Mouse (Mus musculus): ENCODE measurements around the gene Gm28635. TPM values are rescaled to one million over a fixed set of nuclear protein-coding genes. Genes with fewer than 3 reads are reported as not detected.

The Gm28635 gene
- not detected in 2 replicates for polyA plus RNA-seq (2016; fragmentation: Nextera tagmentation; extraction: Ambion mirVana)

DNA sequence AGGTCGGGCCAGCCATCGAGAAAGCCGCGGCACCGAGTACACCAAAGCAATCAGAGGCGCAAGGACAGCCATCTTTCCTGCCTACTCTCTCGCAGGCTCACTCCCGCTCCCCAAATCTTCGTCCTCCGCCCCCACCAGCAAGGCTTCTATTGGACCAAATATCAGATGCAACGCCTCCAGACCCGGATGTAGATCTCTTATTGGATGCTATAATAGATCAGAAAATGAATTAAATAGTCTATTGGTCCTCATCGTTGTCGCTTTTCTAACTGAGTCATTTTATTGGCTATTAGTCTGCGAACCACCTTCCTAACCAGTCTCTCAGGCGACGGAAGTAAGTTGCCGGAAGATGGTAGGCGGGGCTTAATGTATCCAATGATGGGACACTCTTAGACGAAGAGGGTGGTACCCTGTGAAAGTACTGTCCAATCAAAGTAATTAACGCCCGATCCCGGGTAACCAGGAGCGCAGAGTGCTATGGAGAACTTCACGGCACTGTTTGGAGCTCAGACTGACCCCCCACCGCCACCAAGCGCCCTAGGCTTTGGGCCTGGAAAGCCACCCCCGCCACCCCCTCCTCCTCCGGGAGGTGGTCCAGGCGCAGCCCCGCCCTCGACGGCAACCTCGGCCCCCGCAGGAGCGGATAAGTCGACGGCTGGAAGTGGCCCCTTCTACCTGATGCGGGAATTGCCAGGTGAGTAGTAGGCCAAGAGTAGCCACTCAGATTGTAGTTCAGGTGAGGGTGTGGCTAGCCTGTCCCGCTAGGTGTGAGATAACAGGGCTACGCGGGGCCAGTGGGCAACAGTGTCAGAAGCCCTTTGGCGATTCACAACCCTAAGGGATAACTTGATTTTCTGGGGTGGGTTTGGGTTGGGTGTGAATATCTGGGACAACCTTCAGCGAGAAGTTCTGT is at the start of gene Gm28635, which contains the start of gene Med19:
Gene Gm28635 (minus strand): TSS at position 74 of the 913 bp plus-strand sequence.
Gene Med19 (plus strand): TSS at position 435 of the 913 bp plus-strand sequence.
- peak; percentile 99 for DNase-seq (ENCODE audit: low spot score)
- peak within 1 kb of the TSS; percentile 90 for H3K27ac ChIP-seq
- peak within 1 kb of the TSS; percentile 90 for H3K4me3 ChIP-seq
- H3K4me1 ChIP-seq: peaks cover 27% of the 10 kb centered on the region
- peaks cover 35% of the 10 kb centered on the region for H3K36me3 ChIP-seq
- H3K27me3 ChIP-seq (ENCODE audit: insufficient read depth, poor library complexity, severe bottlenecking): no peaks in the 10 kb centered on the region
- no peaks in the 10 kb centered on the region for H3K9me3 ChIP-seq
- under 1% methylated on average over 44 of the region's 44 CpGs for WGBS

DNA sequence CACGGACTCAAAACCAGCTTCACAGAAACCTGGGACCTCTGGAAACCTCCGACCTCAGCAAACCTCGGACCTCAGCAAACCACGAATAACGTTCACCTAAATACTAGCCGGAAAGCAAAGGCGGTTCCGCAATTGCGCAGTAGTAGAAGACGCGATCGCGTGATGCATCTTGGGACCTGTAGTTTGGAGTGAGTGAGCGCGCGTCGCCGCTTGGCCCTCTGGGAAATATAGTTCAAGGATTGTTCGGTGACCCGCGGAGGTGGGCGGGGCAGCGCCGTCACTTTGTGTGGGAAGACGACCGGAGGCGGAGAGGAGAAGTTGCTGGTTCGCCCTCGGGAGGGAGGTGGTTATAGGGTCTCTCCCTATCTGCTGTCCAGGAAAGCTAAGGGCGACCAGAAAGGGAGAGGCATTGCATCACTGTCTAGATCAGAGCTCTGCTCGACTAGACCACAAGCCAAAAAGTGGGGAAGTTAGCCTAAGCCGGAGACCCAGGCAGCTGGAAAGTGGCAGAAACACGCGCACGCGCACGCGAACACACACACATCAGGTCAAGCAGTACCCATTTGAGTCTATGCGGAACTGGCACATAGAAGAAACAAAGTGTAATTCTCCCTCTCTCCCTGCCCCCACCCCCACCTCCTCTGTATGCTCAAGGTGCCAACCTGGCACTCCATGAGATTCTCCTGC is 49.5 kb upstream of the Gm28635 start, which contains the start of gene Clp1:
Gene Clp1 (minus strand): TSS at position 179 of the 687 bp plus-strand sequence.
- Histone ChIP-seq H3K4me3 (peak within 1 kb of the TSS; percentile 74), H3K27me3 (ENCODE audit: insufficient read depth, poor library complexity, severe bottlenecking) (no peaks in the 10 kb centered on the region), H3K36me3 (peaks cover 28% of the 10 kb centered on the region), H3K9me3 (no peaks in the 10 kb centered on the region), H3K4me1 (peaks cover 17% of the 10 kb centered on the region), H3K27ac (peak within 1 kb of the TSS; percentile 90)
- peak; percentile 99 for DNase-seq (ENCODE audit: low spot score)
- WGBS: under 1% methylated on average over 39 of the region's 39 CpGs

DNA sequence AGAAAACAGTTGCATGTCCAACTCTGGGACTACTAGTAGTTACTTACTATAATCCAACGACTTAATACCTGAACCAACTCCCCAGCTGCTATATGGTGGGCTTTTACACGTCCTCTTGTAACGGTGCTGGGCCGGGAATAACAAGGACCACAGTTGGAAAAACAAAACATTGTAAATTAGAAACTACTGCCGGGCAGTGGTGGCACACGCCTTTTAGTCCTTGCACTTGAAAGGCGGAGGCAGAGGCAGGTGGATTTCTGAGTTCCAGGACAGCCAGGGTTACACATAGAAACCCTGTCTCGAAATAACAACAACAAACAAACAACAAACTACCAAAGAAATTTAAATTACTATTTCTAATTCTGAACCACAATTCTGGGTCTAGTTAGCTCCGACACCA is 48.9 kb upstream of the Gm28635 start:
- Histone ChIP-seq H3K27ac (peak overlapping the region; percentile 90), H3K27me3 (ENCODE audit: insufficient read depth, poor library complexity, severe bottlenecking) (no peaks in the 10 kb centered on the region), H3K4me1 (peaks cover 17% of the 10 kb centered on the region), H3K9me3 (no peaks in the 10 kb centered on the region), H3K4me3 (peak overlapping the region; percentile 74), H3K36me3 (peaks cover 28% of the 10 kb centered on the region)
- no peak for DNase-seq (ENCODE audit: low spot score)
- 3% methylated on average over 9 of the region's 9 CpGs for WGBS

DNA sequence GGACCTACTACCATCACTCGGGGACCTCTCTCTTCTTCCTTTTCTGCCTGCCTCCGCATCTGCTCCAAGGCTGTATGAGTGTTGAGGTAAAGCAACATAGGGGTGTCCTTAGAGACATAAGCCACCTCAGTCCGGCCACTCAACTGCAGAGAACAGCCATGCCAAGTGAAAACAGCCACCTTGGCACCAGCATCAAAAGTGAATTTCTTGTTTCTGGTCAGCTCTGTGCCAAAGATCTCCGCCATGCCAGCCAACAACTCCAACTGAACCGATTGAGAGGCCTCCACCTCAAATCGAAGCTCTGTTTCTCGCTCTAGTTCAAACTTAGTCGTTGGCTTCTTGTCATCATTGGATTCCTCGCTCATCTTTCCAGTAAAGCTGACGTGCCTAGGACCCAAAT is 47.9 kb upstream of the Gm28635 start:
- peak overlapping the region; percentile 74 for H3K4me3 ChIP-seq
- H3K4me1 ChIP-seq: peaks cover 17% of the 10 kb centered on the region
- 88% methylated on average over 10 of the region's 10 CpGs for WGBS
- no peak overlapping the region for H3K27ac ChIP-seq
- peaks cover 34% of the 10 kb centered on the region for H3K36me3 ChIP-seq
- no peak for DNase-seq (ENCODE audit: low spot score)
- H3K9me3 ChIP-seq: no peaks in the 10 kb centered on the region
- no peaks in the 10 kb centered on the region for H3K27me3 ChIP-seq (ENCODE audit: insufficient read depth, poor library complexity, severe bottlenecking)

DNA sequence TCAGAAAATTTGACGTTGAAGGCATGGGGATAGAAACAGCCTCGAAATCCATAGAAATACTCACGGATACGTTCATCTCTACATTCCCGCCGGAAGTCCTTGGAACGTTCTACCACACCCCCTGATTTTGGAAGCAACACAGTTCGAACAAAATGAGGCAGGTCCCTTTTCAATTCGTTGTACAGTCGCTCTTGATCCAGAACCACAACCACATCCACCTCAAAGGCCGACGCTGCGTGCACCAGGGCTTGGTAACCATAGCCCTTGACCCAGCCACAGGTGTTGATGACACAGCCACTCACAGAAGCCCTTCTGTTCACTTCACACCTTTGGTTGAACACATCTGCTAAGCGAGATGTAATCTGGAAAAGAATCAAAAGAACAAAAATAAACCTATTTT is 46.0 kb upstream of the Gm28635 start:
- Histone ChIP-seq H3K36me3 (peaks cover 34% of the 10 kb centered on the region), H3K4me1 (peaks cover 17% of the 10 kb centered on the region), H3K4me3 (no peak overlapping the region), H3K9me3 (no peaks in the 10 kb centered on the region), H3K27me3 (ENCODE audit: insufficient read depth, poor library complexity, severe bottlenecking) (no peaks in the 10 kb centered on the region), H3K27ac (no peak overlapping the region)
- WGBS: 92% methylated on average over 14 of the region's 14 CpGs
- no peak for DNase-seq (ENCODE audit: low spot score)

DNA sequence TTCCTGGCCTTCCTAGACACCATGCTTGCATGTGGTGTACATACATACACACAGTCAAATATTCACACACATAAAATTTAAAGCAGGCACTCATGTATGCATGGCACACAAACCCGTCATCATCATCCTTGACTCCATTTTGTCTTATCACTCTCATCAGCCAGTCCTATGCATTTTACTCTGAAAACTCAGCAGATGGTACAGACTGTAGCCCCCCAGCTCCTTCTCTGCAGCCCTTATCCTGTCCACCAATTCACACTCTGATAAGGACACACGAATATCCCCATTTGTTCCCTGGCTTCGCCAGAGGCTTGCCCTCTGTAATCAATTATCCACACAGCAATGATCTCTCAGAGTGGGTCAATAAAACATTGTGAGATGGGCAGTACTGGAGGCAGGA is 43.3 kb upstream of the Gm28635 start:
- Histone ChIP-seq H3K36me3 (peaks cover 34% of the 10 kb centered on the region), H3K27me3 (ENCODE audit: insufficient read depth, poor library complexity, severe bottlenecking) (no peaks in the 10 kb centered on the region), H3K9me3 (no peaks in the 10 kb centered on the region), H3K4me1 (peaks cover 17% of the 10 kb centered on the region), H3K27ac (no peak overlapping the region), H3K4me3 (no peak overlapping the region)
- no peak for DNase-seq (ENCODE audit: low spot score)
- WGBS: 64% methylated on average over 3 of the region's 3 CpGs

DNA sequence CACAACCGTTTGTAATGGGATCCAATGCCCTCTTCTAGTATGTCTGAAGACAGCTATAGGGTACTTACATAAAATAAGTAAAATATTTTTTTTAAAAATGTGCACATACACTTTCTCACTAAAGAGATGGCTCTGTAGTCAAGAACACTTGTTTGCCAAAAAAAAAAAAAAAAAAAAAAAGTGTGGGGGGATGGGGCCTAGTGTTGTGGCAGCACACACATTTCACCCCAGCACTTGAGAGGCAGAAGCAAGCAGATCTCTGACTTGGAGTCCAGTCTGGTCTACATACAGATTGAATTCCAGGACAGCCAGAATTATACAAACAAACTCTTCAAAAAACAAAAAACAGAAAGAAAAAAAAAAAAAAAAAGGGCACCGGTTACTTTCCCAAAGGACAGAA is 42.9 kb upstream of the Gm28635 start:
- peaks cover 33% of the 10 kb centered on the region for H3K36me3 ChIP-seq
- H3K4me1 ChIP-seq: peaks cover 13% of the 10 kb centered on the region
- WGBS: 92% methylated on average over 2 of the region's 2 CpGs

DNA sequence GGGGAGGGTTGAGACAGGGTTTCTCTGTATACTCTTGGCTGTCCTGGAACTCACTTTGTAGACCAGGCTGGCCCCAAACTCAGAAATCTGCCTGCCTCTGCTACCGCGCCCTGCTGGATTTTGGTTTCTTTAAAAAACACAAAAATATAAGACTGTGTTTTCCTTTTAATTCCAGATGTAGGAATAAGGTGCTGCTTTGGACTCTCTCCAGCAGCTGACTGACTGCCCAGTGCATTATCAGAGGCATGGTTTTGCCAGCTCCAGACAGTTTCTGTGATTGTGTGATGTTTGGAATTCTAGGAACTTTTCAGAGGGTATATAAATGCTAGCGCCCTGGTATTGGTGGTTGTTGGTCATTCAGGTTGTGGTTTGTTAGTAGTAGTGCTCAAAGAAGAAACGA is 39.5 kb upstream of the Gm28635 start:
- Histone ChIP-seq H3K4me1 (peaks cover 15% of the 10 kb centered on the region), H3K27ac (no peak overlapping the region), H3K27me3 (ENCODE audit: insufficient read depth, poor library complexity, severe bottlenecking) (no peaks in the 10 kb centered on the region), H3K9me3 (no peaks in the 10 kb centered on the region), H3K36me3 (peaks cover 6% of the 10 kb centered on the region; the same call in 1 of the 2 replicates), H3K4me3 (no peak overlapping the region)
- WGBS: 78% methylated on average over 4 of the region's 4 CpGs
- DNase-seq (ENCODE audit: low spot score): no peak

More for the DNA sequence above, 42.9 kb upstream of the Gm28635 start:
- no peak overlapping the region for H3K4me3 ChIP-seq
- no peak overlapping the region for H3K27ac ChIP-seq
- no peaks in the 10 kb centered on the region for H3K9me3 ChIP-seq
- H3K27me3 ChIP-seq (ENCODE audit: insufficient read depth, poor library complexity, severe bottlenecking): no peaks in the 10 kb centered on the region
- DNase-seq (ENCODE audit: low spot score): no peak

DNA sequence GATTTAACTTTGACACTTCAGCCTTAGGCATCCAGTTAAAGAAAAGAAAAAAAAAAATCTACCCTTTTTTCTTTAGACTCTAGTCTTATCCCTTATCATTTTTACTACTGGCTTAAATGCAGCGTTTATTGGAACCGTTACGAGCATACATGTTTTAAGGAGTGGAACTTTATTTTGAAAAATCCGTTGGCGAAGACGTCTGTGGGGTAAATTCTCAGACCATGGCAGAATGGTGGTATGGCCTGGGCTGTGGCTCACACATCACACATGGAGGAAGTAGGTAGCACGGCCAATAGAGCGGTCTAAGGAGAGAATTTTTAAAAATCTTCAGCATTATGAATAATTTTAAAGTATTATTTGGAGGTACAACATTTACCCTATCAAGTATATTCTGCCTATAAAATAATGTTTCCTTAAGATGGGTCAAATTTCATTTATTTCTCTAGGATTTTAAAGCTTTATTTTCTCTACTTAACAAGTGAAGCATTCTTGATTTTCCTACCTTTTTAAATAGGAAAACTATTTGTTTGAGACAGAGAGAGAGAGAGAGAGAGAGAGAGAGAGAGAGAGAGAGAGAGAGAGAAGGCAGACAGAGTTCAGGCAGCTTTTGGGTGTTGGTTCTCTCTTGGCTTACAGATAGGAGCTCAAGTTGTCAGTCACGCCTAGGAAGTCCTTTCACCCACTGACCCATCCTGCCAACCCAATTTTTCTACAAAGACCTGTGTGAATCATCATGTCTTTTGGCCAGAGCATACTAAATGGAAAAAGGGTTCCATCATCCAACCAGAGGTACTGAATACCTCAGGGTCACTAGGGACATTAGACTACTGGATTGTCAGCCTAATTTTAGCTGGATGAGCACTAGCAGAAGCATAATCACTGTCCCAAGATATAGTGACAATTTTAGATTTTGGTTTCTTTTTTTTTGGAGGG is 38.8 kb upstream of the Gm28635 start:
- H3K27me3 ChIP-seq (ENCODE audit: insufficient read depth, poor library complexity, severe bottlenecking): no peaks in the 10 kb centered on the region
- H3K4me3 ChIP-seq: peak overlapping the region; percentile 90
- H3K36me3 ChIP-seq: peaks cover 6% of the 10 kb centered on the region; the same call in 1 of the 2 replicates
- WGBS: 32% methylated on average over 9 of the region's 9 CpGs
- no peak for DNase-seq (ENCODE audit: low spot score)
- no peaks in the 10 kb centered on the region for H3K9me3 ChIP-seq
- H3K4me1 ChIP-seq: peaks cover 15% of the 10 kb centered on the region
- H3K27ac ChIP-seq: peak overlapping the region; percentile 97

DNA sequence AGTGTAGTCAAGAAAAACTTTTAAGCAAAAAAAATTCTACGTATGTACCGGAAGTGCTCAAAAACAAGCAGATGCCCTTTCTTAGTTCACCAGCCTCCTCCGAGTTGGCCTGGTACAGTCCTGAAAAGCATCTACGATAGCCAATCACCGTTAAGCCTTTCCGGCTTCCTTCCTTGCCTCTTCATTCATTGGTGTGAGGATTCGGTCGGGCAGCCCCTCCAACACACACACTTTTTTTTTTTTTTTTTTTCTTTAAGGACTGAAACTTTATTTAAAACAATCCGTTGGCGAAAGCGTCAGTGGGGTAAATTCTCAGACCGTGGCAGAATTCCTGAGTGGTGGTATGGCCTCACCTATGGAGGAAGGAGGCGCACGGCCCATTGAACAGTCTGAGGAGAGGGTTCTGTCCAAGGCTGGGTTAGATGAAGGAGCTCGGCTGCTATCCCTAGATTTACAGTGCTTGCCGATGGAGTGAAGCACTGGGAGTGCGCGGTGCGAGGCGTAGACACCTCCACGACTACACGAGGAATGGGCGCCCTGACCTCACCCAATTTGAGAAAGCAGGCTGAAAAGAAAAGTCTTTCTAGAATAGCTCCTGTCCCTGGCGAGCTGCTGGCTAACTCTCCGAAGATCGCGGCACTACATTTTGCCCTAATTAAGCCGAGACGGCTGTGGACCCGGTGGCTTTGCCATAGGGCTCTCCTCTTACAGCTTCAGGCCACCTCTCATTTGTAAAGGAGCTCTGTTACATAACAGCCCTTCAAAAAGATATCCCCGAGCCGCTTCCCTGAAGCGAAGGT is 37.9 kb upstream of the Gm28635 start:
- peak; percentile 97 for DNase-seq (ENCODE audit: low spot score)
- under 1% methylated on average over 33 of the region's 33 CpGs for WGBS
- H3K27me3 ChIP-seq (ENCODE audit: insufficient read depth, poor library complexity, severe bottlenecking): no peaks in the 10 kb centered on the region
- H3K27ac ChIP-seq: peak overlapping the region; percentile 97
- peaks cover 15% of the 10 kb centered on the region for H3K4me1 ChIP-seq
- H3K9me3 ChIP-seq: no peaks in the 10 kb centered on the region
- peak overlapping the region; percentile 90 for H3K4me3 ChIP-seq
- H3K36me3 ChIP-seq: peaks cover 3% of the 10 kb centered on the region

DNA sequence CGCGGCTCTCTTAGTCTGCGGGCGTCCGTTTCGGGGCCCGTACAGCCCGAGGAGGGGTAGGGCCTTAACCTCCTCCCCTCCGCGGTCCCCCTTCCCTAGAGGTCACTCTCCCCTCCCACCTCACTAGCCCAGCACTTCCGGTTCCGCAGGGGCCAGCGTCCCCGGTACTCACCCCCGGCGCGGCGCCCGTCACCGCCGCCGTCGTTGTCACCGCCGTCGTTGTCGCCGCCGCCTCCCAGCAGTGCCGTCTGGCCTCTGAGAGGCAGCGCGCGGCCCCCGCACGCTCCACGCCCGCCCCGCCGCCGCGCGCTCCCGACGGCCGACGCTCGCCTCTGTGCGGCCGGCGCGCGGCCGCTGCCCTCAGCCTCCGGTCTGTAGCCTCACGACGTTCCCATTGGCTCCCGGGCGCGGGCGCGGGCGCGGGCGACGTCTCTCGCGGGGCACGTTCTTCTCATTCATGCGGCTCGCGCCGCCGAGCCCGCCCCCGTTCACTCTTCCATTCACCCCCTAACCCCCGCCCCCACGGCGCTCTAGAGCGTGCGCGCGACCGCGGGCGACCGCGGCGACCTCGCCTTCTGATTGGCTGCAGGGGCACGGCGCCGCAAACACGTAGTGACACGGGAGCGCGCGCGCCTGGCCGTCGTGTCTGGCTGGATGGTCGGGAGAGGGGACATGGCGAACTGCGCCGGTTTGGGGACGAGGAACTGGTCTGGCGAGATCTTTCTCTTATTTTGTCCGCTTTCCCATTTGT is 37.1 kb upstream of the Gm28635 start, which contains the start of gene Zdhhc5:
Gene Zdhhc5 (minus strand): TSS at position 370 of the 751 bp plus-strand sequence.
- DNase-seq (ENCODE audit: low spot score): peak; percentile 99
- Histone ChIP-seq H3K4me1 (peaks cover 15% of the 10 kb centered on the region), H3K9me3 (no peaks in the 10 kb centered on the region), H3K36me3 (peaks cover 11% of the 10 kb centered on the region), H3K27me3 (ENCODE audit: insufficient read depth, poor library complexity, severe bottlenecking) (no peaks in the 10 kb centered on the region), H3K4me3 (peak within 1 kb of the TSS; percentile 90), H3K27ac (peak within 1 kb of the TSS; percentile 97)
- under 1% methylated on average over 105 of the region's 107 CpGs for WGBS
